Mouse (Mus musculus) forebrain, embryonic 13.5 days (tissue): ENCODE measurements at regions not wholly inside any gene's neighbourhood (a gene's known extent, or its start where the extent isn't known, plus 50 kb on each side); places are given as distances from the start of the nearest gene placed in this dataset.

ENCODE experiments used
- ATAC-seq: fragments of 200-750 bp; cut with Nextera tagmentation; 2 replicates; pipeline ENCODE4 v1.8.0; 2017
- H3K27ac ChIP-seq: fragments of 300-500 bp; sonication (generic); 2 replicates; pipeline ENCODE4 v1.5.1; 2015; ENCODE audit warnings: inconsistent platforms, mild to moderate bottlenecking, moderate library complexity
- H3K27me3 ChIP-seq: fragments of 300-500 bp; sonication (generic); 2 replicates; pipeline ENCODE4 v1.6.1; 2015; ENCODE audit warnings: mild to moderate bottlenecking, inconsistent platforms
- H3K36me3 ChIP-seq: fragments of 300-500 bp; sonication (generic); 2 replicates; pipeline ENCODE4 v1.6.1; 2015; ENCODE audit warnings: mild to moderate bottlenecking, inconsistent platforms; ENCODE audit not compliant: poor library complexity, severe bottlenecking
- H3K4me1 ChIP-seq: fragments of 300-500 bp; sonication (generic); 2 replicates; pipeline ENCODE4 v1.6.1; 2015; ENCODE audit warnings: inconsistent platforms
- H3K4me2 ChIP-seq: fragments of 300-500 bp; sonication (generic); 2 replicates; pipeline ENCODE4 v1.6.1; 2015; ENCODE audit warnings: inconsistent platforms, mild to moderate bottlenecking, moderate library complexity
- H3K4me3 ChIP-seq: fragments of 300-500 bp; sonication (generic); 2 replicates; pipeline ENCODE4 v1.5.1; 2015; ENCODE audit warnings: mild to moderate bottlenecking, inconsistent platforms
- H3K9ac ChIP-seq: fragments of 300-500 bp; sonication (generic); 2 replicates; pipeline ENCODE4 v1.6.1; 2015; ENCODE audit warnings: mild to moderate bottlenecking, inconsistent platforms
- H3K9me3 ChIP-seq: fragments of 300-500 bp; sonication (generic); replicated peaks from 2 replicates; pipeline ENCODE4 v1.6.1; 2016; ENCODE audit warnings: inconsistent platforms
- WGBS: fragments of 180-500 bp; shearing (Covaris S2); methylation state at CpG from one replicate; pipeline ENCODE4 v1.1.7; 2015; 5-methylcytosine and 5-hydroxymethylcytosine counted together

GRCm38 (mm10) chr2:169100516-169100915 is 145.1 kb upstream of the Zfp64 start:
- Histone ChIP-seq H3K4me1 (no peaks in the 10 kb centered on the region), H3K4me3 (no peak overlapping the region), H3K9ac (no peak overlapping the region), H3K27me3 (0 out of 2 replicates have a peak, but pooled peaks cover 3% of the 10 kb centered on the region), H3K4me2 (no peak overlapping the region), H3K36me3 (no peaks in the 10 kb centered on the region), H3K9me3 (peaks cover 9% of the 10 kb centered on the region; the same call in 1 of the 2 replicates), H3K27ac (no peak overlapping the region)
- 95% methylated on average over 8 of the region's 10 CpGs for WGBS
- no peak for ATAC-seq

- Histone ChIP-seq H3K9me3 (peaks cover 9% of the 10 kb centered on the region; the same call in 1 of the 2 replicates), H3K27ac (no peak overlapping the region), H3K4me2 (no peak overlapping the region), H3K4me3 (no peak overlapping the region), H3K36me3 (no peaks in the 10 kb centered on the region), H3K27me3 (0 out of 2 replicates have a peak, but pooled peaks cover 7% of the 10 kb centered on the region), H3K4me1 (peaks cover under 1% of the 10 kb centered on the region), H3K9ac (no peak overlapping the region)
- WGBS, result 76% methylated on average over 12 of the region's 12 CpGs
- no peak for ATAC-seq
Measured at GRCm38 (mm10) chr2:169099678-169100077, 144.3 kb upstream of the Zfp64 start.

DNA sequence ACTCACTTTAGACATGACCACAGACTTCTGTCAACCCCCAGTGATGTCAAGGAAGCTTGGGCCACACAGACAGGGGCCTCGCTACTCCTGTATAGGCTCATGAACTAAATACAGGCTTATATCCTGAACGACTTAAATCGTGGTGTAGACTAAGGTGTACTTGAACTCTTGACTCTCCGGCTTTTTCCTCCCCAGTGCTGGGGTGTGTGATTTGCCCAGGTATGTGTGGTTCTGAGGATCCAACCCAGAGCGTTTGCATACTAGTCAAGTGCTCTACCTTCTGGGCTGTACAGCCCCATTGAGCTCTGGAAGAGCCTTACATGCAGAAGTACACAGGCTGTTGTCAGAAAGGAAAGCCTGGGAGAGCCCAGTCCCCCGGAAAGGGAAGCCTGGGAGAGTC is 143.2 kb upstream of the Zfp64 start:
- no peaks in the 10 kb centered on the region for H3K36me3 ChIP-seq
- H3K9ac ChIP-seq, result no peak overlapping the region
- 85% methylated on average over 6 of the region's 6 CpGs for WGBS

DNA sequence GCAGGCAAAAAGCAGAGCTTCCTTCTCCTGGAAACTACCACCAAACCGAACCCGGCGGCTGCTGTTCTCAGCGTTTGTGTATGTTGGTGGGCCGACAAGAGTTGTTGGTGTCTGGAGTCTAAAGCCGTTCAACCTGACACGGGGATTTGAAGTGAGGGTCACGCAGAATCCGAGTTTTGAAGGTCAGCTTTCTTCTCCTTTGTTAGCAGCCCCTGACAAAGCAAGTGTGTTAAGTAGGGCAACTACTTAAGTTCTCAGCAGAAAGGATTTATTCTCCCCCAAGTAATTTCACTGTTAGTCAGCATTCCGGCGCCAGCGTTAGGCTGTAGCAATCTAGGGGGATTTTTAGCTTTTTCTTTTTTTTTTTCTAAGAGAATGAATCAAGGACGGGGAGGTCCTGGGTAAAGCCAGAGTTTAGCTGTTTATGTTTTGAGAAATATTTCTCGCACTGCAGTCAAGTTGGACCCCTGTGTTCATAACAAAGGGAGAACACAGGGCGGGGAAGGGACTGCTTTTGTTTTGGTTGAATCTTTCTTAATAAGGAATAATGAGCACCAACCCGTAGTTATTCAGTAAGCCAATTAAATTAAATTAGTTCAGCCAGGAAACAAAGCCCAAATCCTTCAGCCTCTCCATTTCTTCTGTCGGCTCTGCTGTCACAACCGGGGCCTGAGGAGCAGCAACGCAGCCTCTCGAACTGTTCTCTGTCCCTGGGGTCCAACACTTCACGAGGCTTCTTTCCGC is 138.8 kb upstream of the Zfp64 start:
- Histone ChIP-seq H3K9me3 (peaks cover 6% of the 10 kb centered on the region), H3K27me3 (0 out of 2 replicates have a peak, but pooled peaks cover 7% of the 10 kb centered on the region), H3K36me3 (no peaks in the 10 kb centered on the region), H3K27ac (no peak overlapping the region), H3K4me2 (peak overlapping the region; percentile 38), H3K4me3 (no peak overlapping the region), H3K9ac (peak overlapping the region; percentile 46), H3K4me1 (peaks cover 13% of the 10 kb centered on the region)
- WGBS, result 11% methylated on average over 22 of the region's 22 CpGs
- ATAC-seq, result no peak

More for the DNA sequence above, 143.2 kb upstream of the Zfp64 start:
- Histone ChIP-seq H3K4me2 (no peak overlapping the region), H3K4me3 (no peak overlapping the region), H3K27me3 (0 out of 2 replicates have a peak, but pooled peaks cover 7% of the 10 kb centered on the region), H3K27ac (no peak overlapping the region), H3K9me3 (peaks cover 9% of the 10 kb centered on the region; the same call in 1 of the 2 replicates), H3K4me1 (peaks cover 12% of the 10 kb centered on the region)
- no peak for ATAC-seq

DNA sequence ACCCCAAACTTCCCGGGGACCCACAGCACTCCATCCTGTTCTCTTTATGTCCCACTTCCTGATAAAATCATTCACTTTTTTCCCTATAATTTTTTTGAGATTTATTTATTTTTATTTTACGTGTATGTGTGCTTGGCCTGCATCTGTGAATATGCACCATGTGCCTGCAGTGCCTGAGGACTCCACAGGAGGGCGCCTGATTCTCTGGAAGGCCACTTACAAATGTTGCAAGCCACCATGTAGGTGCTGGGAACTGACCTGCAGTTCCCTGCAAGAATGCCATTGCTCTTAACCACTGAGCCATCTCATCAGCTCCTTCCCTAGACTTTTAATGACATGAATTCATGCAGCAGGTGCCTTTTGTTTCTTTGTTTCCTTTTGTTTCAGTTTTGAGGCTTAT is 134.9 kb upstream of the Zfp64 start:
- 79% methylated on average over 3 of the region's 3 CpGs for WGBS
- Histone ChIP-seq H3K27me3 (0 out of 2 replicates have a peak, but pooled peaks cover 4% of the 10 kb centered on the region), H3K4me1 (peaks cover 13% of the 10 kb centered on the region), H3K36me3 (no peaks in the 10 kb centered on the region), H3K4me2 (no peak overlapping the region), H3K9me3 (peaks cover 6% of the 10 kb centered on the region), H3K9ac (no peak overlapping the region), H3K27ac (no peak overlapping the region), H3K4me3 (no peak overlapping the region)
- ATAC-seq, result no peak

- Histone ChIP-seq H3K9ac (no peak overlapping the region), H3K27ac (no peak overlapping the region), H3K9me3 (peaks cover 6% of the 10 kb centered on the region; the same call in 1 of the 2 replicates), H3K27me3 (no peaks in the 10 kb centered on the region), H3K4me2 (no peak overlapping the region), H3K36me3 (no peaks in the 10 kb centered on the region), H3K4me1 (peaks cover 5% of the 10 kb centered on the region), H3K4me3 (no peak overlapping the region)
- no peak for ATAC-seq
- 78% methylated on average over 16 of the region's 16 CpGs for WGBS
Measured at GRCm38 (mm10) chr2:169088870-169089484, 133.6 kb upstream of the Zfp64 start.

- no peaks in the 10 kb centered on the region for H3K36me3 ChIP-seq
- H3K9me3 ChIP-seq, result peaks cover 6% of the 10 kb centered on the region; the same call in 1 of the 2 replicates
- H3K27ac ChIP-seq, result no peak overlapping the region
- no peaks in the 10 kb centered on the region for H3K4me1 ChIP-seq
- no peak for ATAC-seq
- H3K4me3 ChIP-seq, result no peak overlapping the region
- H3K9ac ChIP-seq, result no peak overlapping the region
- 91% methylated on average over 10 of the region's 10 CpGs for WGBS
- no peak overlapping the region for H3K4me2 ChIP-seq
- H3K27me3 ChIP-seq, result no peaks in the 10 kb centered on the region
Measured at GRCm38 (mm10) chr2:169088301-169088700, 132.9 kb upstream of the Zfp64 start.

GRCm38 (mm10) chr2:169071267-169071666 is 115.9 kb upstream of the Zfp64 start:
- Histone ChIP-seq H3K36me3 (no peaks in the 10 kb centered on the region), H3K27ac (no peak overlapping the region), H3K4me2 (no peak overlapping the region), H3K9ac (no peak overlapping the region), H3K27me3 (no peaks in the 10 kb centered on the region), H3K9me3 (no peaks in the 10 kb centered on the region), H3K4me3 (no peak overlapping the region), H3K4me1 (no peaks in the 10 kb centered on the region)
- no peak for ATAC-seq

DNA sequence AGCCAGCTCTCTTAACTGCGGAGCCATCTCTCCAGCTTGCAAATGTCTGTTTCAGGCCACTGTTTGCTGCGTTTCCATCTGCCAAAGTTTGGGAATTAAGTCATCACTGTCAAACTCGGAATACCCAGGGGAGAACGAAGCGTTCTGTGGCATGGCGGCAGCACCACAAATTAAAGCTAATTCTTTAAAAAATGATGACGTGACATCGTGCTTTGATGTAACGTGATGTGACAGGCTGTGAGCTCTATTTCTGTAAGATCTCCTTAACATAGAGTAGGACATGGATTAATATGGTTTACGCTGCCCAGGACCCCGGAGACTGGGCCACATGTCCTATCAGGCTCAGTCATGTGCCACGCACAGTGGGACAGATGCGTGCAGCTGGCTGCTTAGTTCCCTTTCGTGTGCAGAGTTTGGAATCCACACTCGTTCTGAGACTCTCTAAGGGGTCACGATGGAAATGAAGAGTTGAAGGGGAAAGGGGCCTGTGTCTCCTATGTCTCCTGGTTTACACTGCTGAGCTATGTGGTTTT is 109.8 kb upstream of the Zfp64 start:
- no peaks in the 10 kb centered on the region for H3K36me3 ChIP-seq
- H3K27ac ChIP-seq, result no peak overlapping the region
- 0 out of 2 replicates have a peak, but pooled peaks cover 3% of the 10 kb centered on the region for H3K27me3 ChIP-seq
- H3K4me1 ChIP-seq, result no peaks in the 10 kb centered on the region
- no peak overlapping the region for H3K4me3 ChIP-seq
- no peak overlapping the region for H3K4me2 ChIP-seq
- no peak for ATAC-seq
- no peak overlapping the region for H3K9ac ChIP-seq
- 91% methylated on average over 16 of the region's 16 CpGs for WGBS
- no peaks in the 10 kb centered on the region for H3K9me3 ChIP-seq

- Histone ChIP-seq H3K4me2 (no peak overlapping the region), H3K36me3 (no peaks in the 10 kb centered on the region), H3K9ac (no peak overlapping the region), H3K4me3 (no peak overlapping the region), H3K4me1 (no peaks in the 10 kb centered on the region), H3K9me3 (0 out of 2 replicates have a peak, but pooled peaks cover 3% of the 10 kb centered on the region), H3K27me3 (0 out of 2 replicates have a peak, but pooled peaks cover 3% of the 10 kb centered on the region), H3K27ac (no peak overlapping the region)
- WGBS, result 9% methylated on average over 11 of the region's 11 CpGs
- peak; percentile 57; the same call in 1 of the 2 replicates for ATAC-seq
Measured at GRCm38 (mm10) chr2:169061520-169061919, 106.1 kb upstream of the Zfp64 start.

- no peak for ATAC-seq
- H3K36me3 ChIP-seq, result no peaks in the 10 kb centered on the region
- H3K4me3 ChIP-seq, result no peak overlapping the region
- 0 out of 2 replicates have a peak, but pooled peaks cover 3% of the 10 kb centered on the region for H3K27me3 ChIP-seq
- H3K9me3 ChIP-seq, result 0 out of 2 replicates have a peak, but pooled peaks cover 3% of the 10 kb centered on the region
- no peak overlapping the region for H3K9ac ChIP-seq
- H3K27ac ChIP-seq, result no peak overlapping the region
- 63% methylated on average over 13 of the region's 13 CpGs for WGBS
- H3K4me1 ChIP-seq, result no peaks in the 10 kb centered on the region
- H3K4me2 ChIP-seq, result no peak overlapping the region
Measured at GRCm38 (mm10) chr2:169060495-169060894, 105.1 kb upstream of the Zfp64 start.

GRCm38 (mm10) chr2:169057831-169058230 is 102.4 kb upstream of the Zfp64 start:
- no peak overlapping the region for H3K4me3 ChIP-seq
- no peak overlapping the region for H3K9ac ChIP-seq
- no peak overlapping the region for H3K27ac ChIP-seq
- WGBS, result 75% methylated on average over 5 of the region's 5 CpGs
- H3K27me3 ChIP-seq, result 0 out of 2 replicates have a peak, but pooled peaks cover 3% of the 10 kb centered on the region
- no peaks in the 10 kb centered on the region for H3K4me1 ChIP-seq
- H3K4me2 ChIP-seq, result no peak overlapping the region
- H3K36me3 ChIP-seq, result no peaks in the 10 kb centered on the region
- ATAC-seq, result no peak
- H3K9me3 ChIP-seq, result 0 out of 2 replicates have a peak, but pooled peaks cover 3% of the 10 kb centered on the region
